Mouse (Mus musculus) lung, embryonic 14.5 days (tissue): Measurements from ENCODE around the gene Hapln2. TPM values are rescaled to one million over a fixed set of nuclear protein-coding genes. Genes with fewer than 3 reads are reported as not detected.

ENCODE experiments used
- ATAC-seq: fragments of 200-750 bp; cut with Nextera tagmentation; 2 replicates; pipeline ENCODE4 v1.8.0; 2017; ENCODE audit warnings: mild to moderate bottlenecking, moderate TSS enrichment, moderate library complexity; ENCODE audit not compliant: insufficient read depth
- DNase-seq: peaks from one replicate; pipeline ENCODE4 v3.0.0-alpha.2; 2015
- H3K27ac ChIP-seq: fragments of 300-500 bp; sonication (generic); 2 replicates; pipeline ENCODE4 v1.5.1; 2014; ENCODE audit warnings: low read depth, mild to moderate bottlenecking, moderate library complexity
- H3K27me3 ChIP-seq: fragments of 300-500 bp; sonication (generic); 2 replicates; pipeline ENCODE4 v1.6.1; 2014; ENCODE audit warnings: low read length, control low read depth; ENCODE audit not compliant: insufficient read depth
- H3K36me3 ChIP-seq: fragments of 300-500 bp; sonication (generic); 2 replicates; pipeline ENCODE4 v1.6.1; 2014; ENCODE audit warnings: control low read depth; ENCODE audit not compliant: insufficient read depth
- H3K4me1 ChIP-seq: fragments of 300-500 bp; sonication (generic); 2 replicates; pipeline ENCODE4 v1.6.1; 2014; ENCODE audit warnings: antibody characterized with exemption, control low read depth; ENCODE audit not compliant: insufficient read depth
- H3K4me2 ChIP-seq: fragments of 300-500 bp; sonication (generic); 2 replicates; pipeline ENCODE4 v1.6.1; 2014; ENCODE audit warnings: mild to moderate bottlenecking
- H3K4me3 ChIP-seq: fragments of 300-500 bp; sonication (generic); 2 replicates; pipeline ENCODE4 v1.5.1; 2014; ENCODE audit warnings: low read depth, low read length
- H3K9ac ChIP-seq: fragments of 300-500 bp; sonication (generic); 2 replicates; pipeline ENCODE4 v1.6.1; 2014
- H3K9me3 ChIP-seq: fragments of 300-500 bp; sonication (generic); 2 replicates; pipeline ENCODE4 v1.6.1; 2016; ENCODE audit warnings: low read depth, low read length, control low read depth
- CTCF ChIP-seq: IDR thresholded peaks from 2 replicates; pipeline ENCODE4 v1.5.1; 2016; ENCODE audit warnings: antibody characterized with exemption, low read depth
- WGBS: fragments of 180-500 bp; shearing (Covaris S2); extraction: QIAGEN DNeasy Blood & Tissue Kit; methylation state at CpG from one replicate; pipeline ENCODE4 v1.1.7; 2014; 5-methylcytosine and 5-hydroxymethylcytosine counted together
- polyA plus RNA-seq: library from polyadenylated mRNA; unstranded; fragments of >200 nt; fragmentation: Nextera tagmentation; extraction: Ambion mirVana; gene quantifications from 2 replicates; pipeline ENCODE4 v1.2.1, GENCODE M21; 2014

The Hapln2 gene
- polyA plus RNA-seq, 1 experiment from 2014 or later: not detected

GRCm38 (mm10) chr3:88057030-88057429 is 29.6 kb upstream of the Hapln2 start:
- 75% methylated on average over 6 of the region's 6 CpGs for WGBS
- Histone ChIP-seq H3K4me1 (no peaks in the 10 kb centered on the region), H3K9me3 (no peaks in the 10 kb centered on the region), H3K27ac (no peak overlapping the region), H3K27me3 (no peaks in the 10 kb centered on the region), H3K36me3 (peaks cover 34% of the 10 kb centered on the region), H3K4me3 (peak overlapping the region; percentile 87; the same call in 1 of the 2 replicates), H3K9ac (peak overlapping the region; percentile 88), H3K4me2 (peak overlapping the region; percentile 89)
- no peak for ATAC-seq
- no peak for TF ChIP-seq CTCF
- no peak for DNase-seq

- no peak overlapping the region for H3K9ac ChIP-seq
- no peaks in the 10 kb centered on the region for H3K9me3 ChIP-seq
- no peak overlapping the region for H3K4me3 ChIP-seq
- DNase-seq (peak; percentile 38), ATAC-seq (peak; percentile 78; the same call in 1 of the 2 replicates)
- H3K36me3 ChIP-seq: peaks cover 26% of the 10 kb centered on the region
- WGBS: 26% methylated on average over 3 of the region's 3 CpGs
- H3K27me3 ChIP-seq: no peaks in the 10 kb centered on the region
- H3K27ac ChIP-seq: no peak overlapping the region
- no peak overlapping the region for H3K4me2 ChIP-seq
- no peaks in the 10 kb centered on the region for H3K4me1 ChIP-seq
- no peak for TF ChIP-seq CTCF
Observed at GRCm38 (mm10) chr3:88049532-88049931, 22.1 kb upstream of the Hapln2 start.

DNA sequence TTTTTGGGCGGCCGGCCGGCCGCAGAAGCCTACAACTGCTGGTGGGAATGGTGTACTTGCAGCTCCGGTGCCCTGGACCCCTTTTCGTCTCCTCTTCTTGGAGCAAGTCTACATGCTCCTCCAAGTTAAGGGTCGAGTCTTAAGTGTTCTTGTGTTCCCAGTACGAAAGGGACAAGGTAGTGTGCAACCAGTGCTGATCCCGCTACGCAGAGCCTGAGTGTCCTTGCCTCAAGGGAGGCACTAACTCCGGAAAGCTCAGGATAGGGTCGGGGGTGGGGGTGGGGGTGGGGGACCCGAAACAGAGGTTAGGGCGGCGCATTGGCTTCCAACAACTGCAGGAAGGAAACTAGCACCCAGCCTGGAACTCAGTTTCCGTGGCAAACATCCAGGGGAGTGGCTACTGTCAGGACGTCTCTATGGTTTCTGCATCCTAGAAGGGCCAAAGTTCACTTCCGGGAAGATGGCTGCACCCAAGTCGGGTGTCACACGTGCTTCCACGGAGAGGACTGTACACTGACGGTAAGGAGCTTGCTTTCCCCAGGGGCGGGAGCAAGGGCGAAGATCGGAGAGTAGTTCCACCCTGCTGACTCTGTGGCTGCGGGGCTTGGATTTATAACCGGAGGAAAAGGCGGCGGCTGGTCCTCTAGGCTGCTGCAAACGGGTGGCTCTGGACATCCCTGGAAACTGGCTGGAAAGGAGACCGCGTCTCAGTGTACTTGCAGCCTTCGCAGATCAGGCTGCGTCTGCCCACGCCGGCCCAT is 15.5 kb upstream of the Hapln2 start, which contains the start of gene Gpatch4:
Gene Gpatch4, plus strand, starts transcription at position 448 of the 761 bp plus-strand sequence.
- no peak within 1 kb of the TSS; the same call in 1 of the 2 replicates for H3K27ac ChIP-seq
- no peak for TF ChIP-seq CTCF
- peak within 1 kb of the TSS; percentile 82 for H3K4me3 ChIP-seq
- H3K9ac ChIP-seq: peak within 1 kb of the TSS; percentile 59
- DNase-seq (peak; percentile 100), ATAC-seq (peak; percentile 97)
- no peaks in the 10 kb centered on the region for H3K4me1 ChIP-seq
- H3K36me3 ChIP-seq: 0 out of 2 replicates have a peak, but pooled peaks cover 2% of the 10 kb centered on the region
- no peaks in the 10 kb centered on the region for H3K9me3 ChIP-seq
- 7% methylated on average over 36 of the region's 36 CpGs for WGBS
- H3K27me3 ChIP-seq: peaks cover 2% of the 10 kb centered on the region; the same call in 1 of the 2 replicates
- H3K4me2 ChIP-seq: peak within 1 kb of the TSS; percentile 80

DNA sequence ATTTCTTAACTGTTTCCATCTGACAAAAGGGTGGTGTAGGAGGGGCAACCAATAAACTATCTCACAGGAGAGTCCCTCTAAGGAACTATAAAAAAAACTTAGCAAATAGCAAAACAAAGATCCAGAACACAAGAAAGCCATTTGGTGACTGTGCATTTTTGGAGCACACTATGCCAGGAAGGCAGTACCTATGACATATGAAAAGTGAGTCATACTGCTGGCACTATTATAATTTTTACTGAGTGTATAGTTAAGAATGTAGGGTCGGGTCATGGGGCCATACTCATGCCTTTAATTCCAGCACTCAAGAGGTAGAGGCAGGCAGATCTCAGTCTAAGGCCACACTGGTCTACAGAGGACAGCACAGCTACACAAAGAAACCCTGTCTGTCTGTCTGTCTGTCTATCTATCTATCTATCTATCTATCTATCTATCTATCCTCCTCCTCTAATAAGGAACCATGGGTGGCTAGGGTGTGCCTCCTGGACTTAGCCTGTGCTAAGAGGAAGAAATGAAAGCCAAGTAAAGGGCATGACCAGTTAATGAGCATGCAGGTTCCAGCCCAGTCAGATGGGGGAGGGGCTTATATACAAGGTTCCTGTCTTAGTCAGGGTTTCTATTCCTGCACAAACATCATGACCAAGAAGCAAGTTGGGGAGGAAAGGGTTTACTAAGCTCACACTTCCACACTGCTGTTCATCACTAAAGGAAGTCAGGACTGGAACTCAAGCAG is 8.3 kb upstream of the Hapln2 start:
- Histone ChIP-seq H3K4me3 (no peak overlapping the region), H3K9me3 (no peaks in the 10 kb centered on the region), H3K4me2 (no peak overlapping the region), H3K4me1 (0 out of 2 replicates have a peak, but pooled peaks cover 3% of the 10 kb centered on the region), H3K27me3 (peaks cover 11% of the 10 kb centered on the region), H3K9ac (no peak overlapping the region), H3K36me3 (no peaks in the 10 kb centered on the region), H3K27ac (no peak overlapping the region)
- ATAC-seq (no peak), DNase-seq (no peak)
- 48% methylated on average over 1 of the region's 1 CpGs for WGBS
- no peak for TF ChIP-seq CTCF

DNA sequence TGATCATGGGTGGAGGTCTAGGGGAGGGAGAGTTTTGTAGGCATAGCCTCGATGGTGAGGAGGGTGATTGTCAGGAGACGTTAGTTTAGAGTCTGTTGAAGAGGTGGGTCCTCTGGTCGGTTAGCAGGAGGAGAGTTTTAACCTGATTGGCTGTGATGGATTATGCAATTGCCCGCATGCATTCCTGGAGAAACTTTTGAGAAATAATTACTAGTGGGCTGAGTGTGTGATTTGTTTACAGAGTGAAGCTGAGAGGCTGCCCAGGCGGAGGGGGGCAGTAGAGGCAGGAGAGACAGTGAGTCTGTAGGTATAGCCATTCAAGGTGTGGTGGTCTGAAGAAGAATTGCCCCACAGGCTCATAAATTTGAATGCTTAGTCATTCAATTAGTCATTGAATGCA is 6.1 kb upstream of the Hapln2 start:
- H3K9ac ChIP-seq: no peak overlapping the region
- 0 out of 2 replicates have a peak, but pooled peaks cover 3% of the 10 kb centered on the region for H3K4me1 ChIP-seq
- H3K27me3 ChIP-seq: peaks cover 12% of the 10 kb centered on the region
- no peak overlapping the region for H3K27ac ChIP-seq
- 33% methylated on average over 5 of the region's 5 CpGs for WGBS
- DNase-seq: no peak
- H3K36me3 ChIP-seq: no peaks in the 10 kb centered on the region
- no peak for ATAC-seq
- peaks cover under 1% of the 10 kb centered on the region; the same call in 1 of the 2 replicates for H3K9me3 ChIP-seq
- no peak overlapping the region for H3K4me3 ChIP-seq
- H3K4me2 ChIP-seq: no peak overlapping the region
- TF ChIP-seq CTCF: no peak

- no peak for TF ChIP-seq CTCF
- no peaks in the 10 kb centered on the region for H3K36me3 ChIP-seq
- H3K9ac ChIP-seq: no peak overlapping the region
- ATAC-seq (peak; percentile 77), DNase-seq (peak; percentile 59)
- 11% methylated on average over 19 of the region's 19 CpGs for WGBS
- H3K4me1 ChIP-seq: 0 out of 2 replicates have a peak, but pooled peaks cover 3% of the 10 kb centered on the region
- H3K9me3 ChIP-seq: peaks cover 5% of the 10 kb centered on the region; the same call in 1 of the 2 replicates
- H3K4me3 ChIP-seq: no peak overlapping the region
- no peak overlapping the region for H3K4me2 ChIP-seq
- H3K27me3 ChIP-seq: peaks cover 8% of the 10 kb centered on the region
- H3K27ac ChIP-seq: no peak overlapping the region
Observed at GRCm38 (mm10) chr3:88030608-88031395, 3.4 kb upstream of the Hapln2 start.
